Mouse (Mus musculus): Measurements from ENCODE around the gene Thpo. TPM values are rescaled to one million over a fixed set of nuclear protein-coding genes. Genes with fewer than 3 reads are reported as not detected.

Thpo gene
- polyA plus RNA-seq, 1 experiment = 1.1 TPM

GRCm38 (mm10) chr16:20701729-20702521 is 32.4 kb downstream of the Thpo start:
- TF ChIP-seq CTCF (IDR thresholded peaks at IDR 0.05; ENCODE audit: insufficient read depth, low read length) (no peak), POLR2A (IDR thresholded peaks at IDR 0.05; ENCODE audit: borderline replicate concordance, extremely low read depth, low read depth, low read length) (no peak)
- DNase-seq = no peak
- H3K4me3 ChIP-seq (replicated peaks; ENCODE audit: extremely low read depth, low read depth, low read length) = no peak overlapping the region
- no peaks in the 10 kb centered on the region for H3K4me1 ChIP-seq (ENCODE audit: control insufficient read depth, insufficient read depth, low read length)
- 57% methylated on average over 12 of the region's 12 CpGs for WGBS

DNA sequence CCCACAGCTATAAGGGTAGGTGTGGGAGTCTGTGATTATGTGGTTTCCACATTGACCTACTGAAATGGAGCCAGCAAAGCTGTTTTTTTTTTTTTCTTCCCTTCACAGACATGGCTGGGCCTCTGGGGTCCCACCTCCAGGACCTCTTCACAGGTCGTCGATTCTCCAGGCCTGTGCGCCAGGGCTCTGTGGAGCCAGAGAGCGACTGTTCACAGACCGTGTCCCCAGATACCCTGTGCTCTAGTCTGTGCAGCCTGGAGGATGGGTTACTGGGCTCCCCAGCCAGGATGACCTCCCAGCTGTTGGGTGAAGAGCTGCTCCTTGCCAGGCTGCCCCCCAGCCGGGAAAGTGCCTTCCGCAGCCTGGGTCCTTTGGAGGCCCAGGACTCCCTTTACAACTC is 33.0 kb downstream of the Thpo start:
- H3K4me1 ChIP-seq (ENCODE audit: control insufficient read depth, insufficient read depth, low read length) = no peaks in the 10 kb centered on the region
- no peak for TF ChIP-seq CTCF (IDR thresholded peaks at IDR 0.05; ENCODE audit: insufficient read depth, low read length)
- no peak for TF ChIP-seq POLR2A (IDR thresholded peaks at IDR 0.05; ENCODE audit: borderline replicate concordance, extremely low read depth, low read depth, low read length)
- WGBS = 70% methylated on average over 7 of the region's 7 CpGs
- H3K4me3 ChIP-seq (replicated peaks; ENCODE audit: extremely low read depth, low read depth, low read length) = no peak overlapping the region
- no peak for DNase-seq

DNA sequence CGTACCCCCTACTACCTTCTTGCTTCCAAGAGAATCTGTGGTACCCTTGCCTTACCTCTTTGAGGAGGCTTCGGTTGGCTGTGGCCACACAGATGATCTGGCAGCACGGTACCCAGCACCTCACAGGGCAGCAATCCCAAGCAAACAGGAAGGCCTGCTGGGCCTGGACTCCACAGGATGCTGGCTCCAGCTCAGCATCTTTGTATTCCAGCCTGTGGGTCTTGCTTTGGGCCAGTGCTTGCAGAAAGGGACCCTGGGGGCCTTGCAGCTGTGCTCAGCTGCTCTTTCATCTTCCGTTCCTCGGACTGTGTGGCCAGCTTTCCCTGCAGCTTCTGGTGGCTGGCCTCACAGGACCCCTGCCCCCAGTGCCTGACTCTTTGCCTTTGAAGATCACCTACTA is 34.3 kb downstream of the Thpo start:
- Histone ChIP-seq H3K4me3 (replicated peaks; ENCODE audit: extremely low read depth, low read depth, low read length) (no peak overlapping the region), H3K4me1 (ENCODE audit: control insufficient read depth, insufficient read depth, low read length) (peaks cover 3% of the 10 kb centered on the region)
- 62% methylated on average over 5 of the region's 5 CpGs for whole genome bisulfite sequencing
- no peak for TF ChIP-seq CTCF (IDR thresholded peaks at IDR 0.05; ENCODE audit: insufficient read depth, low read length)
- no peak for TF ChIP-seq POLR2A (IDR thresholded peaks at IDR 0.05; ENCODE audit: borderline replicate concordance, extremely low read depth, low read depth, low read length)
- no peak for DNase-seq

- Histone ChIP-seq H3K4me3 (replicated peaks; ENCODE audit: extremely low read depth, low read depth, low read length) (no peak overlapping the region), H3K4me1 (ENCODE audit: control insufficient read depth, insufficient read depth, low read length) (peaks cover 3% of the 10 kb centered on the region)
- TF ChIP-seq CTCF (IDR thresholded peaks at IDR 0.05; ENCODE audit: insufficient read depth, low read length) (no peak), POLR2A (IDR thresholded peaks at IDR 0.05; ENCODE audit: borderline replicate concordance, extremely low read depth, low read depth, low read length) (no peak)
- no peak for DNase-seq
- WGBS = 79% methylated on average over 5 of the region's 5 CpGs
Observed at GRCm38 (mm10) chr16:20699266-20699665, 35.0 kb downstream of the Thpo start.

GRCm38 (mm10) chr16:20695622-20696323 is 38.5 kb downstream of the Thpo start:
- peak; percentile 47 for DNase-seq
- H3K4me3 ChIP-seq (replicated peaks; ENCODE audit: extremely low read depth, low read depth, low read length) = peak overlapping the region; percentile 6
- WGBS = 6% methylated on average over 43 of the region's 46 CpGs
- H3K4me1 ChIP-seq (ENCODE audit: control insufficient read depth, insufficient read depth, low read length) = peaks cover 3% of the 10 kb centered on the region
- TF ChIP-seq CTCF (IDR thresholded peaks at IDR 0.05; ENCODE audit: insufficient read depth, low read length) = no peak
- TF ChIP-seq POLR2A (IDR thresholded peaks at IDR 0.05; ENCODE audit: borderline replicate concordance, extremely low read depth, low read depth, low read length) = no peak

GRCm38 (mm10) chr16:20694781-20695180 is 39.5 kb downstream of the Thpo start:
- peaks cover 3% of the 10 kb centered on the region for H3K4me1 ChIP-seq (ENCODE audit: control insufficient read depth, insufficient read depth, low read length)
- WGBS = 44% methylated on average over 8 of the region's 8 CpGs
- DNase-seq = no peak
- no peak overlapping the region for H3K4me3 ChIP-seq (replicated peaks; ENCODE audit: extremely low read depth, low read depth, low read length)
- TF ChIP-seq POLR2A (IDR thresholded peaks at IDR 0.05; ENCODE audit: borderline replicate concordance, extremely low read depth, low read depth, low read length) = no peak

DNA sequence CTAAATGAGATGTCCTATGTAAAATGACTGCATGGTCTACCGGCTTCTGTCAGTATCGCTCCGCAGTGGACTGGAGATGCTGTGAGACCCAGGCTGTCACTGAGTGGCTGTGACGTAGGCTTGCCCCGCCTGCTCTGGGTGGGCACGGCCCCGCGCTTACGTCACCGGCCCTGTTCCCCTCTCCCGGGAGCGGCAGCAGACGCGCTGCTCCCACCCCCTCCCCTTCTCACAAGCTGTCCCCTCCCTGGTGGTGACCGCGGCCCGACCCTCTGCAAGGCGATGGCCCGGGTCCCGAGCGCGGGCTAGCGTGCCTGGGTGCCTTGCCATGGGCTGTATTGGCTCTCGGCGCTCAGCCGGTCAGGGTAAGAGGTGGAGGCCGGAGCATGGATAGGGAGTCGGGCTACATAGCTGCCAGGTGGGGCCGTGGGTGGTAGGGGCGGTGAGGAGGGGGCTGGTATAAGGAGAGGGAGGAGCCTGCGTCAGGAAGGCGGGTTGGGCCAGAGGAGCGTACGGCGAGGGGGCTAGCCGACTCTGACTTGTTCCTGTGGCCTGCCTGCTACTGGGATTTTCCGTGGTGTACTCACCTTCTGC is 41.1 kb downstream of the Thpo start, which contains the start of gene Fam131a:
Gene Fam131a, plus strand, starts transcription at position 131 of the 591 bp plus-strand sequence.
- peak; percentile 91 for DNase-seq
- WGBS = under 1% methylated on average over 37 of the region's 37 CpGs
- TF ChIP-seq CTCF (IDR thresholded peaks at IDR 0.05; ENCODE audit: insufficient read depth, low read length) (no peak), POLR2A (IDR thresholded peaks at IDR 0.05; ENCODE audit: borderline replicate concordance, extremely low read depth, low read depth, low read length) (peak; percentile 60; the same call in 1 of the 2 replicates)
- peak within 1 kb of the TSS; percentile 99 for H3K4me3 ChIP-seq (replicated peaks; ENCODE audit: extremely low read depth, low read depth, low read length)
- peaks cover 3% of the 10 kb centered on the region for H3K4me1 ChIP-seq (ENCODE audit: control insufficient read depth, insufficient read depth, low read length)

- Histone ChIP-seq H3K4me1 (ENCODE audit: control insufficient read depth, insufficient read depth, low read length) (peaks cover 3% of the 10 kb centered on the region), H3K4me3 (replicated peaks; ENCODE audit: extremely low read depth, low read depth, low read length) (no peak overlapping the region)
- WGBS = 61% methylated on average over 16 of the region's 16 CpGs
- no peak for TF ChIP-seq POLR2A (IDR thresholded peaks at IDR 0.05; ENCODE audit: borderline replicate concordance, extremely low read depth, low read depth, low read length)
- no peak for TF ChIP-seq CTCF (IDR thresholded peaks at IDR 0.05; ENCODE audit: insufficient read depth, low read length)
- DNase-seq = no peak
Observed at GRCm38 (mm10) chr16:20692241-20692965, 41.9 kb downstream of the Thpo start.

- H3K4me1 ChIP-seq (ENCODE audit: control insufficient read depth, insufficient read depth, low read length) = peaks cover 3% of the 10 kb centered on the region
- 70% methylated on average over 1 of the region's 1 CpGs for WGBS
- no peak overlapping the region for H3K4me3 ChIP-seq (replicated peaks; ENCODE audit: extremely low read depth, low read depth, low read length)
- TF ChIP-seq POLR2A (IDR thresholded peaks at IDR 0.05; ENCODE audit: borderline replicate concordance, extremely low read depth, low read depth, low read length) (no peak), CTCF (IDR thresholded peaks at IDR 0.05; ENCODE audit: insufficient read depth, low read length) (no peak)
- no peak for DNase-seq
Observed at GRCm38 (mm10) chr16:20691617-20692016, 42.7 kb downstream of the Thpo start.
